Mouse (Mus musculus) erythroblast, embryonic 14.5 days (primary cell): ENCODE data around the gene Hsdl1.

Experiments used
- GATA1 ChIP-seq: IDR thresholded peaks from 2 replicates; pipeline ENCODE4 v1.6.1; 2012; ENCODE audit warnings: low read length, inconsistent platforms, mixed read lengths
- TAL1 ChIP-seq: IDR thresholded peaks from 3 replicates; pipeline ENCODE4 v1.6.1; 2012; ENCODE audit warnings: low read length, inconsistent platforms, mixed read lengths

GRCm38 (mm10) chr8:119606224-119606623 is 31.2 kb upstream of the Hsdl1 start:
- TF ChIP-seq TAL1 (no peak), GATA1 (no peak)
